Mouse (Mus musculus) gonadal fat pad, adult 2 months (tissue): ENCODE results near the gene Vwa2. TPM values are rescaled to one million over a fixed set of nuclear protein-coding genes. Genes with fewer than 3 reads are reported as not detected.

Experiments
- DNase-seq: peaks from one replicate; pipeline ENCODE4 v3.0.0-alpha.2; 2012; ENCODE audit warnings: low read depth
- polyA plus RNA-seq: library from polyadenylated mRNA; depleted of rRNA; stranded (reverse); fragments of >200 nt; gene quantifications from 2 replicates; pipeline ENCODE4 v1.2.3, GENCODE M21; 2012; rRNA removed

Vwa2 gene
- polyA plus RNA-seq, 1 experiment = 21.0 TPM

DNA sequence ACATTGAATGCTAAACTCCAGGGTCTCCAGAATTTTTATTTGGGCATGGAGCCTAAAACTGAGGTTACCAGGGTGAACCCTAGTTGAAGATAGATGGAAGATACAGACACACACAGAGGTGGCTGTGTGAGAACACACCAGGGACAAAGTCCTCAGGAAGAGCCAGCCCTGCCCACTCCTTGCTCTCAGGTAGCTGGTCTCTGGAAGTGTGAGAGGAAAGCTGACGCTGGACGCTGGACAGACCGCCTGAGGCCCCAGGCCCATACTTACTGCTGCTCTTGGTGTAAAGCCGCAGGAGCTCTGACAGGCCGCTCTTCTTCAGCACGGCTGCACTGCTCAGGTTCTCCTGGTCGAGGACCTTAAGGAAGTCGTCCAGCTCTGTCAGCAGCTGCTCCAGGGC is 75.8 kb downstream of the Vwa2 start:
- DNase-seq = no peak

DNA sequence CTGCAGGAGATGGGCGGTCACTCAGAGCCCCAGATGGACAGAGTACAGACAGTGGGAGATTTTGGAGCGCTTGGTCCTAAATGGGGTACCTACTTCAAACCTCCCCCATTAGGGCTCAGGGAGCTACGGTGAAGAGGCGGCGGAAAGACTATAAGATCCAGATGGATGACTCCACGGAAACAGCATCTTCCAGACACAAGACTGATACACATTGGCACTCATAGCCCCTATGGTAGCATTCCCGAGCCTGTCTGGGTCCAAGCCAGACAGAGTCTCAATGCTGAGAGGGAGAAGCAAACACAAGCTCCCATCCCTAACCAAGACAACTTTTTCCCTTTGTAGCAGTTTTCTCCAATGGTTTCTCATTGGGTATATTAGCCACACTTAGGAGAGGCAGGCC is 76.8 kb downstream of the Vwa2 start:
- DNase-seq = no peak

DNA sequence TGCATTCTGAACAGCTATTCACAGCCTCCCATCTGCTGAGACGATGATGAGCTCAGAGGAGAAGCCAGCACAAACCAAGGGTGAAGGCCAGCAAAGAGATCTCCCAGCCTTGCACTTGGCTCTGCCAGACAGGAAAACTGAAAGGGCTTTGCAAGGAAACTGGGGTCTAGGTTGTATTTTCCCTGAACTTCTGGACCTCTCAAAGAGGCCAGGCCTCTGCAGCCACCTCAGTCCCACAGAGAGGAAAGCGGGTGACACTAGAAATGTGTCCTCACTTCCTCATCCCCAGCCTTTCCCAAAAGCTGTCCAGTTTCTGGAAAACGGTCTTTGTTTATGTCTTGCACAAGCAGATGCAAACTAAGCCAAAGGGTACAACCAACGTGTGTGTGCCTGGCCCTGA is 79.8 kb downstream of the Vwa2 start:
- no peak for DNase-seq

DNA sequence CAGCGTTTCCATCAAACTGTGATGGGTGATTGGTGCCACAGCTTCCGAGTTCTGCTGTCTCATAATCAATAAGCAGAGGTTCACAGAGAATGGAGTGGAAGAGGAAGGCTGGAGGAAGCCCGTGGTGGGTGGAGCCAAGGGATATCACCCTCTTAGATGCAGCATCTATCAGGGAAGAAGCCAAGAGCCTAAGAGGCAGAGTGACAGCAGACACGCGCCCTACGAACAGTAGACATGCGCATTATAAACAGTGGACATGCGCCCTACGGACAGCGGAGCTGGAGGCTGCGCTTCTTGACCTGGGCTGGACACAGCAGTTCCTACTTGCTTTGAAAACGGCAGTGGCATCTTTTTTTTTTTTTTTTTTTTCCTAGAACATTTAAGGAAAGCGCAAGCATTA is 80.8 kb downstream of the Vwa2 start:
- DNase-seq = no peak

DNA sequence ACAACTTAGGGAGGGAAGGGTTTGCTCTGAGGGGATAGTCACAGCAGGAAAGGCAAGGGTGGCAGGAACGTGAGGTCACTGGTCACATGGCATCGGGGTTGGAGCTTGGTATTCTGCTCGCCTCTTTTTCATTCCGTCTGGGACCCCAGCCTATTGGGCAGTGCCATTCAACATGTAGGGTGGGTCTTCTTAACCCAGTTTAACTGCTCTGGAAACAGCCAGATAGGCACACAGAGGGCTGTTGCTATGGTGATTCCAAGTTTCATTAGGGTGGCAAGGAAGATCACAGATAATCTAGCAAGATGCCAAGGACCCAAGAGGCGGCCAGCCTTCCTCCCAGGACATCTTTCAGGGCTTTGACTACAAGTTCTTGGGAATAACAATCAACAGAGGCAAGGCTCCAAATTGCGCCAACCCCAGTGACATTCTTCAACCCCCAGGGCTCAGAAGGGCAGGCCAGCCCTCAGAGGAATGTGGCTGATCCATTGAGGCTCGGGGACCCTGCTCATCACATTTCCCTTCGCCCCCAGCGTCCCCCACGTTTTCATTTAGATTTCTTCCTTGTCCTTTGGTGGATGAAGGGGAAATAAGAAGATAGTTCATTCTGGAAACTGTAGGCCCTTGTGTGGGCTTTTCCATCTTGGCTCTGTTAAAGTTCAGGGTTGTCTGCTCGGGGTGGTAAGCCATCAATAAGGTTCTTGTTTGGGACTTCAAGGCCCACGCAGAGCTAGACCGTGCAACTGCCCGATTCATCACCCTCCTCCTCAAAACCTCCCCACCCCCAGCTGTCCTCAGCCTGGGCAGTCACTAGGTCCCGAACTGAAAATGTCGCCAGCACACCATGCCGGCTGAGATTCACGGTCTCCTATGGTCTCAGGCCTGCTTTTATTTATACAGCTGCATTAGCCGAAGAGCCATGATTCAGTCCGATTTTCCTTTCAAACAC is 81.8 kb downstream of the Vwa2 start:
- no peak for DNase-seq

DNA sequence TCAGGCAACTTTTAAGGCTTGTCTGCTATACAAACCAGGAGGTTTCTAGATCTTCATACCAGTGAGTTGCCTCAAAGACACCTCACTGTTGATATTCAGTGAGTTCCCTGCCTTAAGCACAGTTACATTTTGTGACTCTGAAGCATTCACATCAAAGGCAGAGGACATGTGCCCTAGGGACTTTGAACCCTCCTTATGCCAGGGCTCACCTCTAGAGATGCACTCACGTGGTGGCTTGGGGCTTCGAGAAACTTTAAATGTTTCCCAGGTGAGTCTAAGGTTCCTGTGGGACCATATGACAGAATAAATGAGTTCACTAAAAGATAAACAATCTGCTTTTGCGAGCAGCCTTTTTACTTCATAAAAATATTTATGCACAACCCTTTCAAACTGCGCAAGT is 84.0 kb downstream of the Vwa2 start:
- no peak for DNase-seq

DNA sequence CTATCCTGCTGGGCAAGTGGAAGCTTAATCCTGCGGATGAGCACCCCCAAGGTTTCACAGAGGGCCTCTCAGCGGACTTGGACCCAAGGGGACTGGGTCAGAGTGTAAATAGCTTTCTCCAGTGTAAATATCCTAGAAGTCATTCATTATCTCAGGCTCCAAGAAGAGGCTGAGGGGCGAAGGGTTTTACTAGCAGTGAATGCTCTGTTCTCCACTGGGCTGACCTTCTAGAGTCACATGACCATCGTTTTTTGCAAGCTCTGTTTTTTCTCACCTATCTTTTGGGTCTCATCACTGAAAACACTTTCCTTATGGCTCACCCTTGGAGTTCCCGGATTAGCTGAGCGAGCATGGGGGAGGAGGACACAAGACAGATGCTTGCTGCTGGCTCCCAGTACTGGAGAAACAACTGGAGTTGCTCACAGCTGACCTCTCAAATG is 84.6 kb downstream of the Vwa2 start:
- no peak for DNase-seq

DNA sequence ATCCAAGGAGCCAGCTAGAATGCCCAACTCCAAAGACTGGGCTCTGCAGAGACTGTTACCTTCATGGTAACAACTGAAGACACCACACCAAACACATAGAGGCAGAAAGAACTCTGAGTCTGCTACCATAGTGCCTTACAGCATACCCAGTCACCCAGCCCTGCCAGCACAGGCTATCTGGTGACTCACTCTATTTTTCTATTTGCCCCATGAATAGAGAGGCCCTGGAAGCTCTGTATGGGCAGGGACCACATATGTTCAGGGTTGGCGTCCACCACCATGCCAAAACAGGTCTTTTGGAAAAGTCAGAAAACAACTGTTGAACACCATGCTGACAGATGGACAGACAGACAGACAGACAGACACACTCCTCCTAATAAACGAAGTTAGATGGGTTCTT is 85.0 kb downstream of the Vwa2 start:
- DNase-seq = no peak

DNA sequence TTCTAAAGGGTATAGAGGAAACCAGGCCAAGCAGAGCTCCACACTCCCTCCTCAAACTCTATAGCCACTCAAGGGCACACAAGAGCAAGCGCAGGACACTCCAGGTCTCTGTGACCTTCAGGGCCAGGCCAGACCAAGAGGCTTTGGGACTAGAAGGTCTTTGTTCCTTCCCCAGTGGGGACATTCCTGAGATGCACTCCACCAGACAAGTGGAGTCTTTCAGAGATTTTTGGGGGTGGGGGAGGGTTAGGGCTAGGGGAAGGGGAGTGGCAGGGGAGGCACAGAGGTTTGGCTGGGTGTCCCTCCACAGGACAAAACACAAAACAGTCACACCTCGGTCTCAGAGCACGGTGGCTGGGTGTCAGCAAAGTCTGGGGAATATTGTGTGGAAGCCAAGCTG is 85.6 kb downstream of the Vwa2 start:
- no peak for DNase-seq

Other genes starting within 250 kb of the Vwa2 start
- gene Adrb1, start 152.1 kb upstream of the Vwa2 start, polyA plus RNA-seq = 2.3 and 2.7 TPM in 2 replicates
- gene Ccdc186, start 52.1 kb upstream of the Vwa2 start, polyA plus RNA-seq = 6.5 and 8.0 TPM in 2 replicates
- 0.69 and 1.1 TPM in 2 replicates for gene Tdrd1, start 48.0 kb upstream of the Vwa2 start, polyA plus RNA-seq
- 8.9 and 11.7 TPM in 2 replicates for gene Afap1l2, start 134.0 kb downstream of the Vwa2 start, polyA plus RNA-seq